In the genomic region with DNA sequence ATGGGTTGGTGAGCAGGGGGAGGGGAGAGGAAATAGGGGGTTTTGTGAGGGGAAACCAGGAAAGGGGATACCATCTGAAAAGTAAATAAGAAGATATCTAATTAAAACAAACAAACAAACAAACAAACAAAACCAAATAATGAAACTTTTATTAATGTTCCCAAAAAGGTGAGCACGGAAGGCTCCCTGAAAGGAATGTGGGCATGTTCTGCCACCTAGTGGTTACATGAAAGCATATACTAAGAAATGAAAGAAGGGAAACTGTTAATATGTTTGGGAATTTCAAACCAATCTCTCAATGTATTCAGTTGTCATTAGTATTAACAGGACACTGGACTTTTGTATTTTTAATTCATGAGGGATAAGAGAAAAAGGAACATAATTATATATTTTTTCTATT, we compare ENCODE assay signal across 9 mouse cellular contexts. TPM values are rescaled to one million over a fixed set of nuclear protein-coding genes. Genes with fewer than 3 reads are reported as not detected.
DNase-seq lines count a peak whose midpoint lies in the region; ATAC-seq and TF ChIP-seq lines count a peak whose summit lies in the region.
"Had no signal": no experiment of that assay in that cellular context is flagged by ENCODE, and none has a peak within 500 bp of the region (broad histone marks: within the 10 kb centered on the region; RNA-seq: fewer than 3 reads in every experiment).

No protein-coding gene starts in this region.

- TF ChIP-seq POLR2A in lung, adult 2 months (IDR thresholded peaks at IDR 0.05; ENCODE audit: borderline replicate concordance, extremely low read depth, low read depth, low read length), result no peak

- 2% methylated on average over 1 of the region's 1 CpGs for WGBS in lung, adult 2 months
- 3% methylated on average over 1 of the region's 1 CpGs for WGBS in hindbrain, embryonic 13.5 days

- H3K27ac ChIP-seq in hindbrain, embryonic 13.5 days, result no peak overlapping the region
- H3K27ac ChIP-seq: liver, embryonic 13.5 days had no signal

- no peak overlapping the region for H3K4me2 ChIP-seq in hindbrain, embryonic 13.5 days
- H3K4me2 ChIP-seq: liver, embryonic 13.5 days had no signal

- H3K9me3 ChIP-seq in hindbrain, embryonic 13.5 days, result no peaks in the 10 kb centered on the region
- H3K9me3 ChIP-seq: liver, embryonic 13.5 days had no signal

- H3K36me3 ChIP-seq in hindbrain, embryonic 13.5 days, result no peaks in the 10 kb centered on the region
- H3K36me3 ChIP-seq: liver, embryonic 13.5 days had no signal

- TF ChIP-seq CTCF in lung, adult 2 months (IDR thresholded peaks at IDR 0.05; ENCODE audit: insufficient read depth, low read length), result peak; percentile 47

- H3K9ac ChIP-seq in hindbrain, embryonic 13.5 days, result no peak overlapping the region
- H3K9ac ChIP-seq: liver, embryonic 13.5 days had no signal

- no peak overlapping the region for H3K4me3 ChIP-seq in lung, adult 2 months (replicated peaks; ENCODE audit: extremely low read depth, low read depth, low read length)
- no peak overlapping the region for H3K4me3 ChIP-seq in hindbrain, embryonic 13.5 days
- H3K4me3 ChIP-seq: liver, embryonic 13.5 days had no signal

- ATAC-seq in erythroblast, adult 5-6 weeks (replicated peaks; ENCODE audit: low FRiP score, poor library complexity, severe bottlenecking), result no peak
- no peak for ATAC-seq in hindbrain, embryonic 13.5 days (ENCODE audit: low FRiP score)

- H3K27me3 ChIP-seq in hindbrain, embryonic 13.5 days, result no peaks in the 10 kb centered on the region
- H3K27me3 ChIP-seq: liver, embryonic 13.5 days had no signal

- peak; percentile 4 to 7 for DNase-seq in frontal cortex, postnatal 36 days (ENCODE audit: low spot score in 2 of 2)
- no peak for DNase-seq in frontal cortex, postnatal 14 days (ENCODE audit: low spot score in 2 of 2)
- peak; percentile 11 for DNase-seq in right cerebral cortex, postnatal 4 days
- no peak for DNase-seq in right cerebral cortex, postnatal 36 days (ENCODE audit: low spot score in 2 of 2)
- DNase-seq in embryo, embryonic 9.5 days (ENCODE audit: extremely low spot score), result peak; percentile 31
- DNase-seq in lung, adult 2 months, result no peak
- DNase-seq: liver, embryonic 13.5 days had no signal

- H3K4me1 ChIP-seq in lung, adult 2 months (ENCODE audit: control insufficient read depth, insufficient read depth, low read length), result no peaks in the 10 kb centered on the region
- no peaks in the 10 kb centered on the region for H3K4me1 ChIP-seq in hindbrain, embryonic 13.5 days (replicated peaks)
- H3K4me1 ChIP-seq: liver, embryonic 13.5 days had no signal

RNA-seq across cellular contexts. Expression of a gene that starts 10.3 kb away (rescaled TPM):
- polyA plus RNA-seq in lung, adult 2 months (2012; rRNA removed), result 0.71 and 1.1 TPM in 2 replicates
- not detected in 2 replicates for total RNA-seq in erythroblast, adult 5-6 weeks (2015; ENCODE audit: low replicate concordance)
- total RNA-seq in erythroblast, adult 5-6 weeks (2017; ENCODE audit: low replicate concordance), result not detected in 2 replicates
- 2.1 and 2.8 TPM in 2 replicates for polyA plus RNA-seq in hindbrain, embryonic 13.5 days (2015; fragmentation: Nextera tagmentation; extraction: Ambion mirVana)

RNA-seq across cellular contexts. Expression of a gene that starts 31.3 kb away (rescaled TPM):
- 44.8 and 47.3 TPM in 2 replicates for polyA plus RNA-seq in lung, adult 2 months (2012; rRNA removed)
- 1.5 and 1.9 TPM in 2 replicates for total RNA-seq in erythroblast, adult 5-6 weeks (2015; ENCODE audit: low replicate concordance)
- total RNA-seq in erythroblast, adult 5-6 weeks (2017; ENCODE audit: low replicate concordance), result 2.2 and 2.6 TPM in 2 replicates
- polyA plus RNA-seq in hindbrain, embryonic 13.5 days (2015; fragmentation: Nextera tagmentation; extraction: Ambion mirVana), result 4.9 and 6.1 TPM in 2 replicates

Comparison
In these comparisons a context has a peak if more than half of its experiments do, and no peak if none do; other contexts are left out.
1. DNase-seq: peak in frontal cortex, postnatal 36 days (2 of 2), right cerebral cortex, postnatal 4 days (single experiment) and embryo, embryonic 9.5 days (single experiment); none in frontal cortex, postnatal 14 days (0 of 2), right cerebral cortex, postnatal 36 days (0 of 2) and lung, adult 2 months (single experiment).